20 mouse cellular contexts compared by ENCODE assay signal in the genomic region with DNA sequence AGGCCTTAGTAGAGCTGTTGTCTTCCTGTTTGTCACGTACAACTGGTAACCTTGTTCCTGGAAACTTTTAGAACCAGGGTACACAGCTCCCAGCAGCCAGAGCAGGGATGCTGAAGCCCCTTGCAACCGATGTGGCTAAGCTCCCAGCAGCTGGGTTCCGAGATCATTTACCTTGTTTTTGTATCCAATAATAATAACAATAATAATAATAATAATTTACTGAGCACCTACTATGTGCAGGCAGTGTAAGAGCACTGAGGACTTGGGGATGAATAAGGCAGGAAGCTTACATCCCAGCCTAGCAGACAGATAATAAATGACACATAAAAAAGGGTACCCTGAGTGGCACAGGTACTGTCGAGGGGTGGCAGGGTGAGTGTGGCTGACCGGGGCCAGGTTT. TPM values are rescaled to one million over a fixed set of nuclear protein-coding genes. Genes with fewer than 3 reads are reported as not detected.
DNase-seq lines count a peak whose midpoint lies in the region; ATAC-seq and TF ChIP-seq lines count a peak whose summit lies in the region.
"Had no signal": no experiment of that assay in that cellular context is flagged by ENCODE, and none has a peak within 500 bp of the region (broad histone marks: within the 10 kb centered on the region; RNA-seq: fewer than 3 reads in every experiment).

No protein-coding gene starts in this region.

- H3K4me1 ChIP-seq in hindbrain, embryonic 12.5 days = peaks cover 25% of the 10 kb centered on the region
- H3K4me1 ChIP-seq in hindbrain, embryonic 11.5 days (replicated peaks; ENCODE audit: control insufficient read depth, insufficient read depth, low read length) = no peaks in the 10 kb centered on the region; the same call in 1 of the 2 replicates
- peaks cover 28% of the 10 kb centered on the region for H3K4me1 ChIP-seq in midbrain, embryonic 13.5 days (replicated peaks)
- H3K4me1 ChIP-seq in midbrain, postnatal 0 days (ENCODE audit: insufficient read depth, low read length) = peaks cover 6% of the 10 kb centered on the region; the same call in 1 of the 2 replicates
- peaks cover 40% of the 10 kb centered on the region for H3K4me1 ChIP-seq in limb, embryonic 10.5 days
- peaks cover 22% of the 10 kb centered on the region for H3K4me1 ChIP-seq in midbrain, embryonic 15.5 days
- no peaks in the 10 kb centered on the region for H3K4me1 ChIP-seq in thymus, adult 2 months (replicated peaks; ENCODE audit: control insufficient read depth, insufficient read depth, low read length)

- H3K9ac ChIP-seq in hindbrain, embryonic 12.5 days = no peak overlapping the region
- no peak overlapping the region for H3K9ac ChIP-seq in hindbrain, embryonic 11.5 days (ENCODE audit: low read depth, low read length)
- H3K9ac ChIP-seq in midbrain, embryonic 13.5 days (replicated peaks) = no peak overlapping the region
- H3K9ac ChIP-seq in midbrain, postnatal 0 days (replicated peaks; ENCODE audit: low read length, poor library complexity, severe bottlenecking) = no peak overlapping the region
- H3K9ac ChIP-seq in midbrain, embryonic 15.5 days = no peak overlapping the region
- H3K9ac ChIP-seq: forebrain, embryonic 15.5 days had no signal

- no peaks in the 10 kb centered on the region for H3K27me3 ChIP-seq in hindbrain, embryonic 12.5 days
- H3K27me3 ChIP-seq in hindbrain, embryonic 11.5 days (ENCODE audit: control insufficient read depth, insufficient read depth, low read length) = no peaks in the 10 kb centered on the region
- no peaks in the 10 kb centered on the region for H3K27me3 ChIP-seq in midbrain, embryonic 13.5 days
- H3K27me3 ChIP-seq in midbrain, postnatal 0 days (ENCODE audit: insufficient read depth, low read length) = no peaks in the 10 kb centered on the region
- no peaks in the 10 kb centered on the region for H3K27me3 ChIP-seq in limb, embryonic 10.5 days (ENCODE audit: low read depth, poor library complexity, severe bottlenecking)
- H3K27me3 ChIP-seq in midbrain, embryonic 15.5 days (replicated peaks) = no peaks in the 10 kb centered on the region
- H3K27me3 ChIP-seq in thymus, adult 2 months (ENCODE audit: control insufficient read depth, insufficient read depth, low read length) = no peaks in the 10 kb centered on the region
- H3K27me3 ChIP-seq: forebrain, embryonic 15.5 days; heart, embryonic 15.5 days had no signal

- no peaks in the 10 kb centered on the region for H3K36me3 ChIP-seq in hindbrain, embryonic 12.5 days
- H3K36me3 ChIP-seq in hindbrain, embryonic 11.5 days (ENCODE audit: control insufficient read depth, insufficient read depth, low read length) = no peaks in the 10 kb centered on the region
- no peaks in the 10 kb centered on the region for H3K36me3 ChIP-seq in midbrain, embryonic 13.5 days
- H3K36me3 ChIP-seq in midbrain, postnatal 0 days (ENCODE audit: insufficient read depth, low read length) = no peaks in the 10 kb centered on the region
- no peaks in the 10 kb centered on the region for H3K36me3 ChIP-seq in limb, embryonic 10.5 days
- H3K36me3 ChIP-seq in midbrain, embryonic 15.5 days (replicated peaks) = no peaks in the 10 kb centered on the region
- H3K36me3 ChIP-seq in thymus, adult 2 months (ENCODE audit: control insufficient read depth, insufficient read depth, low read length) = no peaks in the 10 kb centered on the region
- H3K36me3 ChIP-seq: forebrain, embryonic 15.5 days; heart, embryonic 15.5 days had no signal

- no peak for TF ChIP-seq POLR2A in thymus, adult 2 months (IDR thresholded peaks at IDR 0.05; ENCODE audit: control insufficient read depth, extremely low read depth, insufficient read depth, low read length, poor library complexity)

- no peaks in the 10 kb centered on the region for H3K9me3 ChIP-seq in hindbrain, embryonic 12.5 days (replicated peaks)
- no peaks in the 10 kb centered on the region for H3K9me3 ChIP-seq in hindbrain, embryonic 11.5 days (ENCODE audit: control insufficient read depth, low read length)
- no peaks in the 10 kb centered on the region for H3K9me3 ChIP-seq in midbrain, embryonic 13.5 days
- no peaks in the 10 kb centered on the region for H3K9me3 ChIP-seq in midbrain, postnatal 0 days (ENCODE audit: low read length)
- H3K9me3 ChIP-seq in limb, embryonic 10.5 days (replicated peaks) = no peaks in the 10 kb centered on the region
- no peaks in the 10 kb centered on the region for H3K9me3 ChIP-seq in midbrain, embryonic 15.5 days
- H3K9me3 ChIP-seq: forebrain, embryonic 15.5 days; heart, embryonic 15.5 days had no signal

- H3K27ac ChIP-seq in hindbrain, embryonic 12.5 days = 0 out of 2 replicates have a peak overlapping the region, but pooled peaks have one; percentile 30
- H3K27ac ChIP-seq in hindbrain, embryonic 11.5 days (ENCODE audit: low read depth, low read length) = no peak overlapping the region
- 0 out of 2 replicates have a peak overlapping the region, but pooled peaks have one; percentile 80 for H3K27ac ChIP-seq in midbrain, embryonic 13.5 days
- no peak overlapping the region for H3K27ac ChIP-seq in midbrain, postnatal 0 days (ENCODE audit: low read depth, low read length)
- H3K27ac ChIP-seq in limb, embryonic 10.5 days = peak overlapping the region; percentile 59; the same call in 1 of the 2 replicates
- peak overlapping the region; percentile 75; the same call in 1 of the 2 replicates for H3K27ac ChIP-seq in midbrain, embryonic 15.5 days
- no peak overlapping the region for H3K27ac ChIP-seq in thymus, adult 2 months (ENCODE audit: control insufficient read depth, insufficient read depth, low read length)

- ATAC-seq in hindbrain, embryonic 12.5 days (ENCODE audit: low FRiP score) = no peak
- ATAC-seq in hindbrain, embryonic 11.5 days (ENCODE audit: low FRiP score) = no peak
- no peak for ATAC-seq in midbrain, embryonic 13.5 days
- no peak for ATAC-seq in midbrain, postnatal 0 days (ENCODE audit: low FRiP score)
- no peak for ATAC-seq in midbrain, embryonic 15.5 days (replicated peaks)
- ATAC-seq: forebrain, embryonic 15.5 days; lung, postnatal 0 days had no signal

- TF ChIP-seq CTCF in midbrain, postnatal 0 days (IDR thresholded peaks at IDR 0.05) = no peak
- TF ChIP-seq CTCF in thymus, adult 2 months (IDR thresholded peaks at IDR 0.05; ENCODE audit: borderline replicate concordance, control insufficient read depth, extremely low read depth, insufficient read depth, low read length, poor library complexity) = no peak

- 87% methylated on average over 5 of the region's 5 CpGs for WGBS in hindbrain, embryonic 12.5 days
- WGBS in hindbrain, embryonic 11.5 days = 93% methylated on average over 5 of the region's 5 CpGs
- 91% methylated on average over 5 of the region's 5 CpGs for WGBS in midbrain, embryonic 13.5 days
- WGBS in midbrain, postnatal 0 days = 87% methylated on average over 5 of the region's 5 CpGs
- 94% methylated on average over 5 of the region's 5 CpGs for WGBS in limb, embryonic 10.5 days
- WGBS in midbrain, embryonic 15.5 days = 83% methylated on average over 5 of the region's 5 CpGs
- WGBS in thymus, adult 2 months = 88% methylated on average over 5 of the region's 5 CpGs

- no peak overlapping the region for H3K4me2 ChIP-seq in hindbrain, embryonic 12.5 days (replicated peaks)
- H3K4me2 ChIP-seq in hindbrain, embryonic 11.5 days (replicated peaks; ENCODE audit: low read depth, low read length) = no peak overlapping the region
- no peak overlapping the region for H3K4me2 ChIP-seq in midbrain, embryonic 13.5 days (replicated peaks)
- no peak overlapping the region for H3K4me2 ChIP-seq in midbrain, postnatal 0 days (ENCODE audit: low read depth, low read length, poor library complexity, severe bottlenecking)
- no peak overlapping the region for H3K4me2 ChIP-seq in midbrain, embryonic 15.5 days
- H3K4me2 ChIP-seq: forebrain, embryonic 15.5 days; heart, embryonic 15.5 days had no signal

- H3K4me3 ChIP-seq in hindbrain, embryonic 12.5 days = no peak overlapping the region
- H3K4me3 ChIP-seq in hindbrain, embryonic 11.5 days (ENCODE audit: low read depth, low read length) = no peak overlapping the region
- H3K4me3 ChIP-seq in midbrain, embryonic 13.5 days (replicated peaks) = no peak overlapping the region
- H3K4me3 ChIP-seq in midbrain, postnatal 0 days (ENCODE audit: low read depth, low read length) = no peak overlapping the region
- H3K4me3 ChIP-seq in limb, embryonic 10.5 days = no peak overlapping the region
- no peak overlapping the region for H3K4me3 ChIP-seq in midbrain, embryonic 15.5 days
- H3K4me3 ChIP-seq in thymus, adult 2 months (ENCODE audit: control insufficient read depth, insufficient read depth, low read length) = no peak overlapping the region
- H3K4me3 ChIP-seq: erythroblast, embryonic 14.5 days; forebrain, embryonic 15.5 days; heart, embryonic 15.5 days; megakaryocyte, embryonic 14.5 days had no signal

- no peak for DNase-seq in hindbrain, embryonic 11.5 days (ENCODE audit: low spot score)
- no peak for DNase-seq in midbrain, postnatal 0 days (ENCODE audit: low spot score)
- DNase-seq in limb, embryonic 10.5 days (ENCODE audit: low spot score) = no peak
- no peak for DNase-seq in B cell, adult 2 months
- no peak for DNase-seq in thymus, adult 2 months
- DNase-seq: adrenal gland, postnatal 25 days; cerebellum, adult 18-20 months; left cerebral cortex, postnatal 4 days; spleen, adult 18-20 months; thymus, postnatal 25 days had no signal

RNA-seq across cellular contexts. Expression of gene Gsg1l, which starts 42.4 kb away (rescaled TPM):
- polyA plus RNA-seq in hindbrain, embryonic 12.5 days (2016; fragmentation: Nextera tagmentation; extraction: Ambion mirVana) = 6.0 and 6.5 TPM in 2 replicates
- polyA plus RNA-seq in hindbrain, embryonic 11.5 days (2014; fragmentation: Nextera tagmentation; extraction: Ambion mirVana) = 2.7 and 4.6 TPM in 2 replicates
- polyA plus RNA-seq in midbrain, embryonic 13.5 days (2015; fragmentation: Nextera tagmentation; extraction: Ambion mirVana) = 5.0 and 6.8 TPM in 2 replicates
- total RNA-seq in midbrain, postnatal 0 days (2014; rRNA removed) = 38.3 and 42.7 TPM in 2 replicates
- 17.8 and 19.3 TPM in 2 replicates for polyA plus RNA-seq in midbrain, postnatal 0 days (2015; fragmentation: Nextera tagmentation; extraction: Ambion mirVana)
- 0.18 and 0.61 TPM in 2 replicates for polyA plus RNA-seq in limb, embryonic 10.5 days (2016; fragmentation: Nextera tagmentation; extraction: Ambion mirVana)
- 10.3 and 10.5 TPM in 2 replicates for polyA plus RNA-seq in midbrain, embryonic 15.5 days (2015; fragmentation: Nextera tagmentation; extraction: Ambion mirVana)
- polyA plus RNA-seq in thymus, adult 2 months (2012; rRNA removed) = 0.18 and 0.94 TPM in 2 replicates
- total RNA-seq: common myeloid progenitor, adult 5-6 weeks had no signal
- polyA plus RNA-seq: C2C12; erythroblast, embryonic 14.5 days had no signal

Comparison
In these comparisons a context has a peak if more than half of its experiments do, and no peak if none do; other contexts are left out.
1. H3K27ac ChIP-seq: peak in hindbrain, embryonic 12.5 days (single experiment), midbrain, embryonic 13.5 days (single experiment), limb, embryonic 10.5 days (single experiment) and midbrain, embryonic 15.5 days (single experiment); none in hindbrain, embryonic 11.5 days (single experiment), midbrain, postnatal 0 days (single experiment) and thymus, adult 2 months (single experiment).